Mouse (Mus musculus) neural tube, embryonic 15.5 days (tissue): ENCODE data around the gene Rassf5. TPM values are rescaled to one million over a fixed set of nuclear protein-coding genes. Genes with fewer than 3 reads are reported as not detected.

ENCODE experiments used
- polyA plus RNA-seq: library from polyadenylated mRNA; unstranded; fragments of >200 nt; fragmentation: Nextera tagmentation; extraction: Ambion mirVana; gene quantifications from 2 replicates; pipeline ENCODE4 v1.2.1, GENCODE M21; 2015

Rassf5 gene
- polyA plus RNA-seq, 1 experiment from 2014 or later, result 5.6 TPM

Other genes starting within 250 kb of the Rassf5 start
- gene Il10, start 225.4 kb downstream of the Rassf5 start, polyA plus RNA-seq, result 0.18 TPM in 1 of 2 replicates, not detected in the other
- gene Mapkapk2, start 147.4 kb downstream of the Rassf5 start, polyA plus RNA-seq, result 15.0 and 19.9 TPM in 2 replicates
- 10.3 and 14.0 TPM in 2 replicates for gene Dyrk3, start 106.9 kb downstream of the Rassf5 start, polyA plus RNA-seq
- 51.5 and 53.7 TPM in 2 replicates for gene Eif2d, start 92.1 kb downstream of the Rassf5 start, polyA plus RNA-seq
- gene Ikbke, start 34.3 kb upstream of the Rassf5 start, polyA plus RNA-seq, result 0.88 and 3.7 TPM in 2 replicates